Mouse (Mus musculus): ENCODE results near the gene Oaf. TPM values are rescaled to one million over a fixed set of nuclear protein-coding genes. Genes with fewer than 3 reads are reported as not detected.

The Oaf gene
- polyA plus RNA-seq, 1 experiment from 2014 or later: 95.4 TPM

DNA sequence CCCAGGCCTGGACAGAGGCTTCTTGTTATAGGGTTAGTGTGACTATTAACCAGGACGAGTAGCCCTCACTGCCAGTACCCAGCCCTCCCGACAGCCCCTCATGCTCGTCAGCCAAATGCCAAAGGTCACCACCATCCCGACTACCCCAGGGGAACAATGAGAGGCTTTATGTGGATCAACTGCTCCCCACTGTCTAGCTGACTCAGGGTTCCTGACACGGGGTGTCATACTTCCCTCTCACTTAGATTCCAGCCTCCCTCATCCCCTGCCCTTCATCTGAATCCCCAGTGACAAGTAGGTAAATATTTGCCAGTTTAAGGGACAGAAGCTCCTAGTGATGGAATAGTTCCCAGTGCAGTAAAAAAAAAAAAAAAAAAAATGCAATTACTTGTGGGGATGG, 7.4 kb downstream of the Oaf start:
- H3K27ac ChIP-seq (ENCODE audit: low read depth): peak overlapping the region; percentile 85
- H3K9ac ChIP-seq: no peak overlapping the region
- no peaks in the 10 kb centered on the region for H3K27me3 ChIP-seq (ENCODE audit: insufficient read depth, low read length)
- H3K4me2 ChIP-seq: peak overlapping the region; percentile 39
- ATAC-seq (ENCODE audit: insufficient read depth) (peak; percentile 29; the same call in 1 of the 2 replicates), DNase-seq (peak; percentile 53)
- TF ChIP-seq CTCF (IDR thresholded peaks at IDR 0.05; ENCODE audit: low read depth): no peak
- H3K9me3 ChIP-seq (ENCODE audit: low read depth, low read length): no peaks in the 10 kb centered on the region
- H3K36me3 ChIP-seq (ENCODE audit: insufficient read depth): peaks cover 47% of the 10 kb centered on the region
- peaks cover 44% of the 10 kb centered on the region for H3K4me1 ChIP-seq (ENCODE audit: insufficient read depth)
- no peak overlapping the region for H3K4me3 ChIP-seq (ENCODE audit: low read depth, low read length)
- WGBS: 9% methylated on average over 5 of the region's 5 CpGs

DNA sequence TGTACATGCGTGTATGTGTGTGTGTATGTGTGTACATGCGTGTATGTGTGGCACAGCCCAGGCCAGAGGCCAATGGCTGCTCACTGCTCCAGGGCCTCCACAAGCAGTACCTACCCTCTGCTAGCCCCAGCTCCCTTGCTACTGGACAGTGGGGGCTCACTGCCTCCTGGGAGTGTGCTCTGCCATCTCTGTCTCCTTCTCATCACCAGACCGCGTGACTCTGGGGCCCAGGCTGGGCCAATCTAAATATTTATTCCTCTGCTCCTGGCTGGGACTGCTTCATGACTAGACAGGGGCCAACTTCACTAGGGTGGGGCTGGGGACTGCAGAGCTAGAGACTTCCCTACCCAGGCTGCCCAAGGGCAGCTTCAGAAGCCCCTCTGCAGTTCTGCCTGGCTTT, 7.9 kb downstream of the Oaf start:
- DNase-seq (peak; percentile 86), ATAC-seq (ENCODE audit: insufficient read depth) (peak; percentile 91)
- Histone ChIP-seq H3K9me3 (ENCODE audit: low read depth, low read length) (no peaks in the 10 kb centered on the region), H3K4me2 (peak overlapping the region; percentile 39), H3K27ac (ENCODE audit: low read depth) (peak overlapping the region; percentile 85), H3K9ac (peak overlapping the region; percentile 33; the same call in 1 of the 2 replicates), H3K36me3 (ENCODE audit: insufficient read depth) (peaks cover 51% of the 10 kb centered on the region), H3K4me1 (ENCODE audit: insufficient read depth) (peaks cover 39% of the 10 kb centered on the region), H3K27me3 (ENCODE audit: insufficient read depth, low read length) (no peaks in the 10 kb centered on the region), H3K4me3 (ENCODE audit: low read depth, low read length) (no peak overlapping the region)
- no peak for TF ChIP-seq CTCF (IDR thresholded peaks at IDR 0.05; ENCODE audit: low read depth)
- 24% methylated on average over 4 of the region's 4 CpGs for WGBS

DNA sequence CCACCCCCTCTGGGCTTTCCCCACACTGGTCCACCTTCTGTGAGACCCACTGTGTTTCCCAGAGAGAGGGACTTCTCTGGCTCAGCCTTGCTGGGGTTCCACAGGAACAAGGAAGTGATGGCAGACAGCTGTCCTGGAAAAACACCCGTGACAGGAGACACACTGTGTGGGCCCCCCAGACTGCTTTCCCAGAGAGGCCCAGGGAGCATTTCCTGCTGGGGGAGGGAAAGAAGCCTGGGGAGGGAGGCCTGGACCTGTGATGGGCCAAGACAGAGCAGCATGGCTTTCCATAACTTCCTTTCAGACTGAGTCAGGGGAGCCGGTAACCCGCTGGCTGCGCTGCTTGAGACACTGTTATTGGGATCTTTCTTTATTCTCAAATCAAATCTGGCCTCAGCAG, 8.8 kb downstream of the Oaf start:
- H3K4me2 ChIP-seq: peak overlapping the region; percentile 39
- no peak for ATAC-seq (ENCODE audit: insufficient read depth)
- H3K36me3 ChIP-seq (ENCODE audit: insufficient read depth): peaks cover 43% of the 10 kb centered on the region
- peaks cover 38% of the 10 kb centered on the region for H3K4me1 ChIP-seq (ENCODE audit: insufficient read depth)
- DNase-seq: peak; percentile 59
- TF ChIP-seq CTCF (IDR thresholded peaks at IDR 0.05; ENCODE audit: low read depth): no peak
- peak overlapping the region; percentile 33 for H3K9ac ChIP-seq
- peak overlapping the region; percentile 85 for H3K27ac ChIP-seq (ENCODE audit: low read depth)
- WGBS: 35% methylated on average over 4 of the region's 4 CpGs
- H3K4me3 ChIP-seq (ENCODE audit: low read depth, low read length): no peak overlapping the region
- no peaks in the 10 kb centered on the region for H3K9me3 ChIP-seq (ENCODE audit: low read depth, low read length)
- H3K27me3 ChIP-seq (ENCODE audit: insufficient read depth, low read length): no peaks in the 10 kb centered on the region

DNA sequence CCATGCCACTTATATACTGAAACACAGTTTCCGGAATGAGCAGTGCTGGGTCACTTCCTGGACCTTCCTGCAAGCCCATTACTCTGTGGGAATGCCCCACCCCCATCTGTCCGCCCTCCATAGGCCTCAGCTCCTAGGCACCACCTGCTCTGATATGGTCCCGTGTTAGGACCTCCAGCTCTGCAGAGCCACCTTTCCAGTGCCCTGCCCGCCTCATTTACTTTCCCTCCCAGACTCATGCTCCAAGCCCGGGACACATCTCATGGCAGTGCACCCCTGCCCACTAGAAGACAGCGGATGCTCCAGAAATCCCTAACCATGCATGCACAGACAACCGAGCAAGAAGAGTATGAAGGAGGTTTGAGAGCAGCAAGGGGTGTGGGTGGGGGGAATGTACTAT, 9.7 kb downstream of the Oaf start:
- no peak overlapping the region for H3K4me2 ChIP-seq
- 73% methylated on average over 7 of the region's 7 CpGs for WGBS

DNA sequence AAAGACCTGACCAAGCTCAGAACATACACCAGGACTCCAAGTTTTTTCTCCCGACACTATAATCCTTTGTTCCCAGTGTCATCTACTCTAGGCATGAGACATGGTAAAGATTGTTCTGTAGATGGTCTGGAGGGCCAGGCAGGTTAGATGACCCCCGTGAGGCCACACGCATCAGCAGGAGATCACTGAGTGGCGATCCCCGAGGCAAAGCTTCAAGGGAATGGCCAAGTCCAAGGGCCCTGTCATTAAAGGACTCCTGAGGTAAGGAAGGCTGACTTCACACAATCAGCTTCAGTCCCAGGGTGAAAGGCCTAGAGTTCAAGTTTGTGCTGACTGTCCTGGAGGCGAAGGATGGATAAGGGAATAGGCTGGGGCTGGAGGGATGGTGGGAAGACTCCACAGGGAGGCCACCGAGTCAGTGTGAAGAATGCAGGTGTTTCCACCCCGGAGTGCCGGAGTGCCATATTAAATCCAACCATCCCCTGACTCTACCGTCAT, 10.3 kb downstream of the Oaf start:
- WGBS: 86% methylated on average over 10 of the region's 10 CpGs
- Histone ChIP-seq H3K9me3 (ENCODE audit: low read depth, low read length) (no peaks in the 10 kb centered on the region), H3K4me2 (no peak overlapping the region), H3K27ac (ENCODE audit: low read depth) (no peak overlapping the region), H3K36me3 (ENCODE audit: insufficient read depth) (peaks cover 31% of the 10 kb centered on the region), H3K4me3 (ENCODE audit: low read depth, low read length) (no peak overlapping the region), H3K27me3 (ENCODE audit: insufficient read depth, low read length) (no peaks in the 10 kb centered on the region), H3K4me1 (ENCODE audit: insufficient read depth) (peaks cover 40% of the 10 kb centered on the region), H3K9ac (no peak overlapping the region)
- DNase-seq (no peak), ATAC-seq (ENCODE audit: insufficient read depth) (no peak)
- no peak for TF ChIP-seq CTCF (IDR thresholded peaks at IDR 0.05; ENCODE audit: low read depth)

More for the DNA sequence above, 9.7 kb downstream of the Oaf start:
- no peaks in the 10 kb centered on the region for H3K27me3 ChIP-seq (ENCODE audit: insufficient read depth, low read length)
- no peak for ATAC-seq (ENCODE audit: insufficient read depth)
- no peaks in the 10 kb centered on the region for H3K9me3 ChIP-seq (ENCODE audit: low read depth, low read length)
- no peak for TF ChIP-seq CTCF (IDR thresholded peaks at IDR 0.05; ENCODE audit: low read depth)
- no peak overlapping the region for H3K4me3 ChIP-seq (ENCODE audit: low read depth, low read length)
- no peak overlapping the region for H3K27ac ChIP-seq (ENCODE audit: low read depth)
- H3K9ac ChIP-seq: no peak overlapping the region
- DNase-seq: no peak
- peaks cover 40% of the 10 kb centered on the region for H3K4me1 ChIP-seq (ENCODE audit: insufficient read depth)
- H3K36me3 ChIP-seq (ENCODE audit: insufficient read depth): peaks cover 36% of the 10 kb centered on the region

DNA sequence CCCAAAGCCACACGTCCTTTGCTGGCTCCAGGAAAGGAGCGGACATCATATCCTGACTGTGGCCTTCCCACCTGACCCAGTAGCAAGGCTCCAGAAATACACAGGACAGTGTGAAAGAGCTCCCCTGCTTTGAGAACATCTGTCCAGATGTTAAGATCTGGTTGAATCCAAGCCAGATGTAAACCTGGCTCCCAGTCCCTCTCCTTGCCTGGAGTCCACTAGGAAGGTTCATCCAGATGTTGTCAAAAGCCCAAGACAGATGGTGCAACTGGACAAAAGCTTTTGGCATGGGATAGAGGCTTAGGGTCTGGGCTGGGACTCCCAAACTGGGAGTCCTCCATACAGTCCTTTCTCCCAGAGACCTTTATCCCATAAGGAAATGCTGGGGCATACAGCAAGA, 11.0 kb downstream of the Oaf start:
- peaks cover 33% of the 10 kb centered on the region for H3K4me1 ChIP-seq (ENCODE audit: insufficient read depth)
- DNase-seq: no peak
- 87% methylated on average over 2 of the region's 2 CpGs for WGBS
- no peaks in the 10 kb centered on the region for H3K27me3 ChIP-seq (ENCODE audit: insufficient read depth, low read length)
- peaks cover 28% of the 10 kb centered on the region for H3K36me3 ChIP-seq (ENCODE audit: insufficient read depth)
- no peak overlapping the region for H3K4me2 ChIP-seq
- no peak overlapping the region for H3K9ac ChIP-seq
- H3K9me3 ChIP-seq (ENCODE audit: low read depth, low read length): no peaks in the 10 kb centered on the region
- no peak for TF ChIP-seq CTCF (IDR thresholded peaks at IDR 0.05; ENCODE audit: low read depth)
- no peak for ATAC-seq (ENCODE audit: insufficient read depth)
- H3K27ac ChIP-seq (ENCODE audit: low read depth): no peak overlapping the region
- H3K4me3 ChIP-seq (ENCODE audit: low read depth, low read length): no peak overlapping the region

DNA sequence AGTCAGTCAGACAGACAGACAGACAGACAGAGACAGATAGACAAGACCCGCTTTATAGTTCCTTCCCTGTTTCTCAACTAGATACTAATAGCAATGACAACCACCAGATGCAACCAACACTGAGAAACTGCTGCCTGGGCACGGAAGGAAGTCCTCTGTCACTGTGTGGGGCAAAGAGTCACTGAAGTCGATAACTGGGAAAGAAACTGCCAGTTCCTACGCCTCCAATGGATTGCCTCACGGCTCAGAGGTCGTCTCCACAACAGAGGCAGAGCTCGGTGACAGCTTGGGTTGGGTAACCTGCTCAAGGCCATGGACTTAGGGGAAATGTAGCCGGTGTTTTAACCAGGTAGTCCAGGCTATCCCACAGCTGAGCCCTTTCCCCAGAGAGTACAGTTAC, 12.1 kb downstream of the Oaf start:
- H3K4me1 ChIP-seq (ENCODE audit: insufficient read depth): peaks cover 22% of the 10 kb centered on the region
- no peak for ATAC-seq (ENCODE audit: insufficient read depth)
- 74% methylated on average over 8 of the region's 8 CpGs for WGBS

More for the DNA sequence above, 12.1 kb downstream of the Oaf start:
- H3K27ac ChIP-seq (ENCODE audit: low read depth): no peak overlapping the region
- DNase-seq: no peak
- no peak overlapping the region for H3K4me3 ChIP-seq (ENCODE audit: low read depth, low read length)
- H3K9me3 ChIP-seq (ENCODE audit: low read depth, low read length): no peaks in the 10 kb centered on the region
- no peak for TF ChIP-seq CTCF (IDR thresholded peaks at IDR 0.05; ENCODE audit: low read depth)
- peaks cover 33% of the 10 kb centered on the region for H3K36me3 ChIP-seq (ENCODE audit: insufficient read depth)
- H3K27me3 ChIP-seq (ENCODE audit: insufficient read depth, low read length): no peaks in the 10 kb centered on the region
- no peak overlapping the region for H3K9ac ChIP-seq
- H3K4me2 ChIP-seq: no peak overlapping the region
